In genomic region chr11:53737573-53737946, GRCm38 (mm10) we compare ENCODE assay signal across 8 mouse cellular contexts. TPM values are rescaled to one million over a fixed set of nuclear protein-coding genes. Genes with fewer than 3 reads are reported as not detected.
DNase-seq lines count a peak whose midpoint lies in the region; ATAC-seq and TF ChIP-seq lines count a peak whose summit lies in the region.
"Had no signal": no experiment of that assay in that cellular context is flagged by ENCODE, and none has a peak within 500 bp of the region (broad histone marks: within the 10 kb centered on the region; RNA-seq: fewer than 3 reads in every experiment).

No protein-coding gene starts in this region.

- TF ChIP-seq POLR2A in cortical plate, adult 2 months (IDR thresholded peaks at IDR 0.05; ENCODE audit: extremely low read depth, insufficient read depth, low read length) = no peak

- no peaks in the 10 kb centered on the region for H3K36me3 ChIP-seq in heart, embryonic 10.5 days
- no peaks in the 10 kb centered on the region for H3K36me3 ChIP-seq in kidney, postnatal 0 days (ENCODE audit: insufficient read depth, low read length)
- H3K36me3 ChIP-seq in liver, embryonic 13.5 days = no peaks in the 10 kb centered on the region

- H3K4me2 ChIP-seq in kidney, postnatal 0 days (ENCODE audit: low read length) = no peak overlapping the region
- no peak overlapping the region for H3K4me2 ChIP-seq in liver, embryonic 13.5 days

- no peak overlapping the region for H3K4me3 ChIP-seq in cortical plate, adult 2 months (ENCODE audit: insufficient read depth, low read length)
- H3K4me3 ChIP-seq in heart, embryonic 10.5 days = no peak overlapping the region
- H3K4me3 ChIP-seq in kidney, postnatal 0 days (replicated peaks; ENCODE audit: low read depth, low read length) = no peak overlapping the region
- H3K4me3 ChIP-seq in liver, embryonic 13.5 days (replicated peaks) = no peak overlapping the region

- peak; percentile 63; the same call in 1 of the 2 replicates for ATAC-seq in kidney, postnatal 0 days (replicated peaks; ENCODE audit: low FRiP score, low read depth)
- ATAC-seq in liver, embryonic 13.5 days (ENCODE audit: low read depth) = peak; percentile 47; the same call in 1 of the 2 replicates
- ATAC-seq in neutrophil, adult 5-6 weeks (ENCODE audit: extremely low read depth, insufficient number of reproducible peaks, low FRiP score, poor library complexity, severe bottlenecking) = peak; percentile 64; the same call in 1 of the 2 replicates

- peak; percentile 41 to 56 for DNase-seq in CD8-positive naive resting alpha-beta T cell, adult 2 months (ENCODE audit: low read depth in 2 of 2, low spot score in 2 of 2)
- DNase-seq in R1 (ENCODE audit: low read depth, low spot score) = peak; percentile 86
- peak; percentile 77 for DNase-seq in heart, embryonic 10.5 days (ENCODE audit: low spot score)
- peak; percentile 85 for DNase-seq in kidney, postnatal 0 days (ENCODE audit: low spot score)
- peak; percentile 36 for DNase-seq in liver, embryonic 13.5 days

- WGBS in heart, embryonic 10.5 days = 39% methylated on average over 6 of the region's 6 CpGs
- 33% methylated on average over 6 of the region's 6 CpGs for WGBS in kidney, postnatal 0 days
- 18% methylated on average over 6 of the region's 6 CpGs for WGBS in liver, embryonic 13.5 days (ENCODE audit: insufficient replicate concordance)

- peak; percentile 51; the same call in 1 of the 2 replicates for TF ChIP-seq CTCF in cortical plate, adult 2 months (IDR thresholded peaks at IDR 0.05; ENCODE audit: extremely low read depth, insufficient read depth, low read length)
- peak; percentile 70 for TF ChIP-seq CTCF in kidney, postnatal 0 days (IDR thresholded peaks at IDR 0.05; ENCODE audit: low read depth)

- no peaks in the 10 kb centered on the region for H3K9me3 ChIP-seq in heart, embryonic 10.5 days
- no peaks in the 10 kb centered on the region for H3K9me3 ChIP-seq in kidney, postnatal 0 days (replicated peaks; ENCODE audit: low read length)
- no peaks in the 10 kb centered on the region for H3K9me3 ChIP-seq in liver, embryonic 13.5 days (replicated peaks)

- no peaks in the 10 kb centered on the region for H3K4me1 ChIP-seq in cortical plate, adult 2 months (ENCODE audit: control insufficient read depth, insufficient read depth, low read length)
- H3K4me1 ChIP-seq in heart, embryonic 10.5 days = no peaks in the 10 kb centered on the region; the same call in 1 of the 2 replicates
- H3K4me1 ChIP-seq in kidney, postnatal 0 days (replicated peaks; ENCODE audit: insufficient read depth, low read length) = no peaks in the 10 kb centered on the region
- H3K4me1 ChIP-seq in liver, embryonic 13.5 days (replicated peaks) = peaks cover 12% of the 10 kb centered on the region; the same call in 1 of the 2 replicates

- H3K9ac ChIP-seq in kidney, postnatal 0 days (ENCODE audit: low read depth, low read length) = no peak overlapping the region
- H3K9ac ChIP-seq in liver, embryonic 13.5 days = no peak overlapping the region

- no peak overlapping the region for H3K27ac ChIP-seq in cortical plate, adult 2 months (ENCODE audit: insufficient read depth, low read length)
- peak overlapping the region; percentile 30; the same call in 1 of the 2 replicates for H3K27ac ChIP-seq in heart, embryonic 10.5 days
- H3K27ac ChIP-seq in kidney, postnatal 0 days = peak overlapping the region; percentile 33; the same call in 1 of the 2 replicates
- H3K27ac ChIP-seq in liver, embryonic 13.5 days = no peak overlapping the region

- no peaks in the 10 kb centered on the region for H3K27me3 ChIP-seq in heart, embryonic 10.5 days (ENCODE audit: insufficient read depth, poor library complexity, severe bottlenecking)
- H3K27me3 ChIP-seq in kidney, postnatal 0 days (ENCODE audit: insufficient read depth, low read length) = no peaks in the 10 kb centered on the region
- no peaks in the 10 kb centered on the region for H3K27me3 ChIP-seq in liver, embryonic 13.5 days

RNA-seq across cellular contexts. Expression of gene Il5, which starts 17.0 kb away (rescaled TPM):
- polyA plus RNA-seq in cortical plate, adult 2 months (2012; rRNA removed) = 0.15 and 0.34 TPM in 2 replicates
- polyA plus RNA-seq in heart, embryonic 10.5 days (2016; fragmentation: Nextera tagmentation; extraction: Ambion mirVana) = not detected in 2 replicates
- not detected in 2 replicates for polyA plus RNA-seq in kidney, postnatal 0 days (2015; fragmentation: Nextera tagmentation; extraction: Ambion mirVana)
- not detected in 2 replicates for polyA plus RNA-seq in liver, embryonic 13.5 days (2015; fragmentation: Nextera tagmentation; extraction: Ambion mirVana)
- not detected in 2 replicates for total RNA-seq in neutrophil, adult 5-6 weeks (2017)
- polyA plus RNA-seq: gonadal fat pad, adult 2 months had no signal

RNA-seq across cellular contexts. Expression of gene Rad50, which starts 30.4 kb away (rescaled TPM):
- 6.1 and 6.8 TPM in 2 replicates for polyA plus RNA-seq in cortical plate, adult 2 months (2012; rRNA removed)
- polyA plus RNA-seq in heart, embryonic 10.5 days (2016; fragmentation: Nextera tagmentation; extraction: Ambion mirVana) = 22.0 and 26.5 TPM in 2 replicates
- 21.3 and 21.6 TPM in 2 replicates for polyA plus RNA-seq in kidney, postnatal 0 days (2015; fragmentation: Nextera tagmentation; extraction: Ambion mirVana)
- polyA plus RNA-seq in liver, embryonic 13.5 days (2015; fragmentation: Nextera tagmentation; extraction: Ambion mirVana) = 19.5 and 24.1 TPM in 2 replicates
- total RNA-seq in neutrophil, adult 5-6 weeks (2017) = 36.7 and 43.1 TPM in 2 replicates

RNA-seq across cellular contexts. Expression of gene Irf1, which starts 32.3 kb away (rescaled TPM):
- polyA plus RNA-seq in cortical plate, adult 2 months (2012; rRNA removed) = 10.9 and 13.8 TPM in 2 replicates
- 7.9 TPM in 2 replicates for polyA plus RNA-seq in heart, embryonic 10.5 days (2016; fragmentation: Nextera tagmentation; extraction: Ambion mirVana)
- polyA plus RNA-seq in kidney, postnatal 0 days (2015; fragmentation: Nextera tagmentation; extraction: Ambion mirVana) = 14.0 and 17.9 TPM in 2 replicates
- polyA plus RNA-seq in liver, embryonic 13.5 days (2015; fragmentation: Nextera tagmentation; extraction: Ambion mirVana) = 6.7 and 8.1 TPM in 2 replicates
- total RNA-seq in neutrophil, adult 5-6 weeks (2017) = 358 and 383 TPM in 2 replicates

RNA-seq across cellular contexts. Expression of gene Gm17334, which starts 35.4 kb away (rescaled TPM):
- polyA plus RNA-seq in cortical plate, adult 2 months (2012; rRNA removed) = 1.4 and 2.3 TPM in 2 replicates
- polyA plus RNA-seq in heart, embryonic 10.5 days (2016; fragmentation: Nextera tagmentation; extraction: Ambion mirVana) = not detected in 2 replicates
- polyA plus RNA-seq in kidney, postnatal 0 days (2015; fragmentation: Nextera tagmentation; extraction: Ambion mirVana) = 0.20 and 0.21 TPM in 2 replicates
- not detected in 2 replicates for polyA plus RNA-seq in liver, embryonic 13.5 days (2015; fragmentation: Nextera tagmentation; extraction: Ambion mirVana)
- 1.2 TPM in 1 of 2 replicates, not detected in the other for total RNA-seq in neutrophil, adult 5-6 weeks (2017)

Comparison
In these comparisons a context has a peak if more than half of its experiments do, and no peak if none do; other contexts are left out.
1. DNase-seq: peak in every context shown above with its lines; median percentile 86 in R1; 85 in kidney, postnatal 0 days; 77 in heart, embryonic 10.5 days; 48 in CD8-positive naive resting alpha-beta T cell, adult 2 months; 36 in liver, embryonic 13.5 days.
2. H3K27ac ChIP-seq: peak in heart, embryonic 10.5 days (single experiment) and kidney, postnatal 0 days (single experiment); none in cortical plate, adult 2 months (single experiment) and liver, embryonic 13.5 days (single experiment).
3. Peak in every context shown above with its lines, with median percentiles within 50 percentile points of each other: ATAC-seq.